8 mouse cellular contexts compared by ENCODE assay signal in the genomic region with DNA sequence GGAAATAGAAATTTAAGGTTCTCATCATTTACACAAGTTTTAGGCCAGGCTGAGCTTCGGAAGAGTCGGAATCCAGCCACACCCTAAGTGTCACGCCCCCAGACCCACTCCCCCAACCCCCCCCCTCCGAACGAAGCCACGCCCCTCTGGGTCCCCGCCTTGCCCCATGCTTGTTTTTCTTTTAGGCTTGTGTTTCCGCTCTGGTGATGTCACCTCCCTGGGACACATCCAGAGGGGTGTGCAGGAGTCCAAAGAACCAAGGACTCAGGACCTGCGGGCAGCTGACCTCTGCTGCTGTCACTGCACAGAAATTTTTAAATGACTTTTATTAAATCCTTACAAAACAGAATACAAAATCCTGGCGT. TPM values are rescaled to one million over a fixed set of nuclear protein-coding genes. Genes with fewer than 3 reads are reported as not detected.
DNase-seq lines count a peak whose midpoint lies in the region; ATAC-seq and TF ChIP-seq lines count a peak whose summit lies in the region.

No protein-coding gene starts in this region.

- H3K27me3 ChIP-seq in intestine, embryonic 14.5 days (replicated peaks; ENCODE audit: control insufficient read depth, insufficient read depth, low read length), result no peaks in the 10 kb centered on the region
- no peaks in the 10 kb centered on the region for H3K27me3 ChIP-seq in liver, embryonic 16.5 days (ENCODE audit: control insufficient read depth, insufficient read depth, low read depth, low read length)

- no peak overlapping the region for H3K9ac ChIP-seq in intestine, embryonic 14.5 days (ENCODE audit: low read length)
- peak overlapping the region; percentile 43 for H3K9ac ChIP-seq in liver, embryonic 16.5 days (ENCODE audit: low read depth, low read length)

- no peaks in the 10 kb centered on the region for H3K9me3 ChIP-seq in intestine, embryonic 14.5 days (ENCODE audit: control insufficient read depth, low read length)
- no peaks in the 10 kb centered on the region for H3K9me3 ChIP-seq in liver, embryonic 16.5 days (replicated peaks; ENCODE audit: control insufficient read depth, low read length)

- ATAC-seq in intestine, embryonic 14.5 days (replicated peaks; ENCODE audit: low FRiP score, low TSS enrichment, low read depth), result peak; percentile 60
- peak; percentile 53 for ATAC-seq in liver, embryonic 16.5 days (ENCODE audit: low read depth)

- peak overlapping the region; percentile 35 for H3K4me2 ChIP-seq in intestine, embryonic 14.5 days (ENCODE audit: low read length)
- H3K4me2 ChIP-seq in liver, embryonic 16.5 days (ENCODE audit: low read depth, low read length), result peak overlapping the region; percentile 54

- intact Hi-C loops in gastrocnemius, adult 2 months (cut with DNase I), result no loop called here

- DNase-seq in CD4-positive helper T cell, adult 2 months (ENCODE audit: low read depth, low spot score), result peak; percentile 49
- peak; percentile 78 for DNase-seq in Muller cell, postnatal 12 days (ENCODE audit: inconsistent ontology term)
- DNase-seq in gastrocnemius, adult 2 months, result peak; percentile 93
- DNase-seq in intestine, embryonic 14.5 days (ENCODE audit: low spot score), result no peak
- no peak for DNase-seq in retina, postnatal 1 day
- no peak for DNase-seq in right cerebral cortex, postnatal 36 days (ENCODE audit: low spot score in 2 of 2)
- DNase-seq in urinary bladder, adult 2 months (ENCODE audit: low spot score), result no peak

- H3K27ac ChIP-seq in gastrocnemius, adult 2 months, result peak overlapping the region; percentile 99
- H3K27ac ChIP-seq in intestine, embryonic 14.5 days (ENCODE audit: low read depth), result peak overlapping the region; percentile 72; the same call in 1 of the 2 replicates
- peak overlapping the region; percentile 73 for H3K27ac ChIP-seq in liver, embryonic 16.5 days (ENCODE audit: low read length)

- H3K4me1 ChIP-seq in intestine, embryonic 14.5 days (replicated peaks; ENCODE audit: control insufficient read depth, insufficient read depth, low read length), result peaks cover 14% of the 10 kb centered on the region
- peaks cover 38% of the 10 kb centered on the region for H3K4me1 ChIP-seq in liver, embryonic 16.5 days (ENCODE audit: control insufficient read depth, low read depth, low read length)

- 7% methylated on average over 10 of the region's 10 CpGs for WGBS in intestine, embryonic 14.5 days
- WGBS in liver, embryonic 16.5 days (ENCODE audit: insufficient replicate concordance), result 12% methylated on average over 9 of the region's 10 CpGs

- peak overlapping the region; percentile 98 for H3K4me3 ChIP-seq in gastrocnemius, adult 2 months
- no peak overlapping the region for H3K4me3 ChIP-seq in intestine, embryonic 14.5 days (ENCODE audit: low read depth, low read length)
- H3K4me3 ChIP-seq in liver, embryonic 16.5 days (ENCODE audit: low read depth, low read length), result peak overlapping the region; percentile 14; the same call in 1 of the 2 replicates

- no peak for TF ChIP-seq CTCF in gastrocnemius, adult 2 months (IDR thresholded peaks at IDR 0.05)

- peaks cover 41% of the 10 kb centered on the region for H3K36me3 ChIP-seq in intestine, embryonic 14.5 days (ENCODE audit: control insufficient read depth, insufficient read depth, low read length)
- H3K36me3 ChIP-seq in liver, embryonic 16.5 days (ENCODE audit: control insufficient read depth, insufficient read depth), result peaks cover 36% of the 10 kb centered on the region

RNA-seq across cellular contexts. Expression of a gene that starts 8.1 kb away (rescaled TPM):
- total RNA-seq in gastrocnemius, adult 2 months (2021), result 10 to 100 TPM; 34.7 to 40.0 TPM
- 55.8 and 73.1 TPM in 2 replicates for polyA plus RNA-seq in intestine, embryonic 14.5 days (2014; fragmentation: Nextera tagmentation; extraction: Ambion mirVana)
- 2.8 and 5.1 TPM in 2 replicates for polyA plus RNA-seq in liver, embryonic 16.5 days (2015; fragmentation: Nextera tagmentation; extraction: Ambion mirVana)
- polyA plus RNA-seq in urinary bladder, adult 2 months (2012; rRNA removed), result 36.5 and 48.5 TPM in 2 replicates

RNA-seq across cellular contexts. Expression of a gene that starts 12.9 kb away (rescaled TPM):
- total RNA-seq in gastrocnemius, adult 2 months (2021), result 100 to 1,000 TPM; 253 TPM
- polyA plus RNA-seq in intestine, embryonic 14.5 days (2014; fragmentation: Nextera tagmentation; extraction: Ambion mirVana), result 68.2 and 71.1 TPM in 2 replicates
- 41.5 and 54.4 TPM in 2 replicates for polyA plus RNA-seq in liver, embryonic 16.5 days (2015; fragmentation: Nextera tagmentation; extraction: Ambion mirVana)
- polyA plus RNA-seq in urinary bladder, adult 2 months (2012; rRNA removed), result 129 and 137 TPM in 2 replicates

RNA-seq across cellular contexts. Expression of a gene that starts 36.8 kb away (rescaled TPM):
- 1 to 10 TPM; 4.9 to 5.5 TPM for total RNA-seq in gastrocnemius, adult 2 months (2021)
- polyA plus RNA-seq in intestine, embryonic 14.5 days (2014; fragmentation: Nextera tagmentation; extraction: Ambion mirVana), result 38.6 and 47.1 TPM in 2 replicates
- polyA plus RNA-seq in liver, embryonic 16.5 days (2015; fragmentation: Nextera tagmentation; extraction: Ambion mirVana), result 26.1 and 27.4 TPM in 2 replicates
- 24.5 and 29.1 TPM in 2 replicates for polyA plus RNA-seq in urinary bladder, adult 2 months (2012; rRNA removed)

RNA-seq across cellular contexts. Expression of a gene that starts 37.0 kb away (rescaled TPM):
- total RNA-seq in gastrocnemius, adult 2 months (2021), result 1 to 10 TPM; 2.6 to 3.0 TPM
- 15.5 and 15.9 TPM in 2 replicates for polyA plus RNA-seq in intestine, embryonic 14.5 days (2014; fragmentation: Nextera tagmentation; extraction: Ambion mirVana)
- polyA plus RNA-seq in liver, embryonic 16.5 days (2015; fragmentation: Nextera tagmentation; extraction: Ambion mirVana), result 9.3 and 10.4 TPM in 2 replicates
- polyA plus RNA-seq in urinary bladder, adult 2 months (2012; rRNA removed), result 68.7 and 88.2 TPM in 2 replicates

RNA-seq across cellular contexts. Expression of a gene that starts 42.4 kb away (rescaled TPM):
- 100 to 1,000 TPM; 101 to 105 TPM for total RNA-seq in gastrocnemius, adult 2 months (2021)
- 66.5 and 116 TPM in 2 replicates for polyA plus RNA-seq in intestine, embryonic 14.5 days (2014; fragmentation: Nextera tagmentation; extraction: Ambion mirVana)
- 5.0 and 9.8 TPM in 2 replicates for polyA plus RNA-seq in liver, embryonic 16.5 days (2015; fragmentation: Nextera tagmentation; extraction: Ambion mirVana)
- polyA plus RNA-seq in urinary bladder, adult 2 months (2012; rRNA removed), result 153 and 158 TPM in 2 replicates

Comparison
In these comparisons a context has a peak if more than half of its experiments do, and no peak if none do; other contexts are left out.
1. DNase-seq: peak in CD4-positive helper T cell, adult 2 months (single experiment), Muller cell, postnatal 12 days (single experiment) and gastrocnemius, adult 2 months (single experiment); none in intestine, embryonic 14.5 days (single experiment), retina, postnatal 1 day (single experiment), right cerebral cortex, postnatal 36 days (0 of 2) and urinary bladder, adult 2 months (single experiment).
2. Peak in every context shown above with its lines, with median percentiles within 50 percentile points of each other: H3K27ac ChIP-seq.